In genomic region chr5:125157375-125158033, GRCm38 (mm10) we compare ENCODE assay signal across 8 mouse cellular contexts. TPM values are rescaled to one million over a fixed set of nuclear protein-coding genes. Genes with fewer than 3 reads are reported as not detected.
DNase-seq lines count a peak whose midpoint lies in the region; ATAC-seq and TF ChIP-seq lines count a peak whose summit lies in the region.

No protein-coding gene starts in this region.

- peak overlapping the region; percentile 85; the same call in 1 of the 2 replicates for H3K27ac ChIP-seq in kidney, embryonic 16.5 days (ENCODE audit: low read length)
- peak overlapping the region; percentile 92 for H3K27ac ChIP-seq in embryonic facial prominence, embryonic 12.5 days
- peak overlapping the region; percentile 18; the same call in 1 of the 2 replicates for H3K27ac ChIP-seq in intestine, embryonic 14.5 days (ENCODE audit: low read depth)
- no peak overlapping the region for H3K27ac ChIP-seq in cerebellum, adult 2 months (ENCODE audit: insufficient read depth, low read length)

- peak overlapping the region; percentile 55; the same call in 1 of the 2 replicates for H3K9ac ChIP-seq in kidney, embryonic 16.5 days (replicated peaks; ENCODE audit: low read length)
- 0 out of 2 replicates have a peak overlapping the region, but pooled peaks have one; percentile 0 for H3K9ac ChIP-seq in embryonic facial prominence, embryonic 12.5 days
- H3K9ac ChIP-seq in intestine, embryonic 14.5 days (ENCODE audit: low read length): no peak overlapping the region

- H3K4me1 ChIP-seq in kidney, embryonic 16.5 days (ENCODE audit: insufficient read depth, low read length): peaks cover 85% of the 10 kb centered on the region
- peaks cover 90% of the 10 kb centered on the region for H3K4me1 ChIP-seq in embryonic facial prominence, embryonic 12.5 days
- peaks cover 69% of the 10 kb centered on the region for H3K4me1 ChIP-seq in intestine, embryonic 14.5 days (replicated peaks; ENCODE audit: control insufficient read depth, insufficient read depth, low read length)
- peaks cover 80% of the 10 kb centered on the region for H3K4me1 ChIP-seq in cerebellum, adult 2 months (ENCODE audit: control insufficient read depth, insufficient read depth, low read length)

- no peaks in the 10 kb centered on the region for H3K27me3 ChIP-seq in kidney, embryonic 16.5 days (ENCODE audit: insufficient read depth, low read length)
- no peaks in the 10 kb centered on the region for H3K27me3 ChIP-seq in embryonic facial prominence, embryonic 12.5 days
- H3K27me3 ChIP-seq in intestine, embryonic 14.5 days (replicated peaks; ENCODE audit: control insufficient read depth, insufficient read depth, low read length): no peaks in the 10 kb centered on the region
- no peaks in the 10 kb centered on the region for H3K27me3 ChIP-seq in cerebellum, adult 2 months (ENCODE audit: control insufficient read depth, insufficient read depth, low read length)

- ATAC-seq in kidney, embryonic 16.5 days (ENCODE audit: low FRiP score, low TSS enrichment): no peak
- ATAC-seq in embryonic facial prominence, embryonic 12.5 days (ENCODE audit: insufficient number of reproducible peaks, insufficient read depth, low FRiP score, low TSS enrichment): no peak
- ATAC-seq in intestine, embryonic 14.5 days (replicated peaks; ENCODE audit: low FRiP score, low TSS enrichment, low read depth): no peak

- no peak for TF ChIP-seq CTCF in cerebellum, adult 2 months (IDR thresholded peaks at IDR 0.05; ENCODE audit: borderline replicate concordance, insufficient read depth, low read depth, low read length)

- DNase-seq in kidney, postnatal 10 days: no peak
- DNase-seq in intestine, embryonic 14.5 days (ENCODE audit: low spot score): no peak
- DNase-seq in neural tube, embryonic 10.5 days (ENCODE audit: extremely low spot score, low spot score): peak; percentile 35
- DNase-seq in cerebellum, adult 2 months: no peak
- DNase-seq in natural killer cell, adult 2 months (ENCODE audit: low spot score in 2 of 2): no peak
- no peak for DNase-seq in urinary bladder, adult 2 months (ENCODE audit: low spot score)

- no peak for TF ChIP-seq POLR2A in cerebellum, adult 2 months (IDR thresholded peaks at IDR 0.05; ENCODE audit: borderline replicate concordance, insufficient read depth, low read length)

- no peak overlapping the region for H3K4me2 ChIP-seq in kidney, embryonic 16.5 days (replicated peaks; ENCODE audit: low read depth, low read length)
- H3K4me2 ChIP-seq in embryonic facial prominence, embryonic 12.5 days (replicated peaks): peak overlapping the region; percentile 45; the same call in 1 of the 2 replicates
- no peak overlapping the region; the same call in 1 of the 2 replicates for H3K4me2 ChIP-seq in intestine, embryonic 14.5 days (ENCODE audit: low read length)

- H3K36me3 ChIP-seq in kidney, embryonic 16.5 days (ENCODE audit: insufficient read depth, low read length): no peaks in the 10 kb centered on the region
- H3K36me3 ChIP-seq in embryonic facial prominence, embryonic 12.5 days: no peaks in the 10 kb centered on the region
- H3K36me3 ChIP-seq in intestine, embryonic 14.5 days (ENCODE audit: control insufficient read depth, insufficient read depth, low read length): peaks cover 5% of the 10 kb centered on the region; the same call in 1 of the 2 replicates

- no peaks in the 10 kb centered on the region for H3K9me3 ChIP-seq in kidney, embryonic 16.5 days (ENCODE audit: low read length)
- H3K9me3 ChIP-seq in embryonic facial prominence, embryonic 12.5 days: no peaks in the 10 kb centered on the region
- H3K9me3 ChIP-seq in intestine, embryonic 14.5 days (ENCODE audit: control insufficient read depth, low read length): no peaks in the 10 kb centered on the region

- WGBS in kidney, embryonic 16.5 days: 49% methylated on average over 8 of the region's 8 CpGs
- WGBS in embryonic facial prominence, embryonic 12.5 days: 43% methylated on average over 8 of the region's 8 CpGs
- WGBS in intestine, embryonic 14.5 days: 48% methylated on average over 8 of the region's 8 CpGs
- 38% methylated on average over 8 of the region's 8 CpGs for WGBS in cerebellum, adult 2 months

- no peak overlapping the region for H3K4me3 ChIP-seq in kidney, embryonic 16.5 days (ENCODE audit: low read length)
- H3K4me3 ChIP-seq in embryonic facial prominence, embryonic 12.5 days: no peak overlapping the region
- no peak overlapping the region for H3K4me3 ChIP-seq in intestine, embryonic 14.5 days (ENCODE audit: low read depth, low read length)
- H3K4me3 ChIP-seq in cerebellum, adult 2 months (replicated peaks; ENCODE audit: insufficient read depth, low read depth, low read length): no peak overlapping the region

RNA-seq across cellular contexts. Expression of gene Ncor2, which starts 21.5 kb away (rescaled TPM):
- polyA plus RNA-seq in kidney, embryonic 16.5 days (2015; fragmentation: Nextera tagmentation; extraction: Ambion mirVana): 25.9 and 27.5 TPM in 2 replicates
- 31.6 and 33.4 TPM in 2 replicates for polyA plus RNA-seq in embryonic facial prominence, embryonic 12.5 days (2016; fragmentation: Nextera tagmentation; extraction: Ambion mirVana)
- polyA plus RNA-seq in intestine, embryonic 14.5 days (2014; fragmentation: Nextera tagmentation; extraction: Ambion mirVana): 26.1 and 27.5 TPM in 2 replicates
- 86.8 and 93.2 TPM in 2 replicates for polyA plus RNA-seq in cerebellum, adult 2 months (2012; rRNA removed)
- 24.5 and 61.9 TPM in 2 replicates for polyA plus RNA-seq in urinary bladder, adult 2 months (2012; rRNA removed)
